Comparison of ENCODE assay signal across 28 mouse cellular contexts in genomic region chr2:4954216-4954760, GRCm38 (mm10). TPM values are rescaled to one million over a fixed set of nuclear protein-coding genes. Genes with fewer than 3 reads are reported as not detected.
"Had no signal": no experiment of that assay in that cellular context is flagged by ENCODE, and none has a peak within 500 bp of the region (broad histone marks: within the 10 kb centered on the region; RNA-seq: fewer than 3 reads in every experiment).

No protein-coding gene starts in this region.

- H3K36me3 ChIP-seq: liver, embryonic 13.5 days; midbrain, embryonic 10.5 days; midbrain, embryonic 13.5 days; neural tube, embryonic 13.5 days had no signal

- H3K4me2 ChIP-seq: liver, embryonic 13.5 days; midbrain, embryonic 13.5 days; neural tube, embryonic 13.5 days had no signal

- H3K27ac ChIP-seq: kidney, postnatal 0 days; layer of hippocampus, adult 2 months; liver, embryonic 13.5 days; macrophage; midbrain, embryonic 10.5 days; midbrain, embryonic 13.5 days; neural tube, embryonic 13.5 days had no signal

- H3K4me3 ChIP-seq: layer of hippocampus, adult 2 months; liver, embryonic 13.5 days; midbrain, embryonic 10.5 days; midbrain, embryonic 13.5 days; myocyte; neural tube, embryonic 13.5 days had no signal

- H3K27me3 ChIP-seq: liver, embryonic 13.5 days; midbrain, embryonic 13.5 days; neural tube, embryonic 13.5 days had no signal

- H3K9ac ChIP-seq: liver, embryonic 13.5 days; midbrain, embryonic 13.5 days; neural tube, embryonic 13.5 days had no signal

- H3K4me1 ChIP-seq: liver, embryonic 13.5 days; midbrain, embryonic 10.5 days; midbrain, embryonic 13.5 days; neural tube, embryonic 13.5 days had no signal

- H3K9me3 ChIP-seq: liver, embryonic 13.5 days; midbrain, embryonic 10.5 days; midbrain, embryonic 13.5 days; neural tube, embryonic 13.5 days had no signal

- DNase-seq: kidney, postnatal 25 days; layer of hippocampus, adult 9-11 months; liver, embryonic 13.5 days; lung, adult 2 months; lung, postnatal 14 days; retina, postnatal 1 day; right cerebral cortex, postnatal 25 days; thymus, adult 18-20 months; thymus, postnatal 14 days; thymus, postnatal 4 days had no signal

- ATAC-seq: midbrain, embryonic 13.5 days; midbrain, embryonic 16.5 days had no signal

RNA-seq across cellular contexts. Expression of gene Ucma, which starts 21.6 kb away (rescaled TPM):
- polyA plus RNA-seq: kidney, embryonic 14.5 days; kidney, postnatal 0 days; large intestine, adult 2 months; limb, embryonic 11.5 days; liver, adult 2 months; liver, embryonic 13.5 days; liver, embryonic 16.5 days; lung, embryonic 16.5 days; macrophage; midbrain, embryonic 10.5 days; midbrain, embryonic 13.5 days; neural tube, embryonic 13.5 days; small intestine, adult 2 months; spleen, adult 2 months; stomach, embryonic 16.5 days; testis, adult 2 months had no signal
